Mouse (Mus musculus) neural tube, embryonic 10.5 days (tissue): Measurements from ENCODE around the gene Pcdh9.
"Not testable (repeated sequence)": the region's sequence is repeated elsewhere in the genome, so short reads cannot be mapped to it uniquely, and the experiment has no call there.

Experiments used
- DNase-seq: peaks from one replicate; pipeline ENCODE4 v3.0.0-alpha.2; 2017; ENCODE audit warnings: low spot score; ENCODE audit errors: extremely low spot score

Pcdh9 gene

DNA sequence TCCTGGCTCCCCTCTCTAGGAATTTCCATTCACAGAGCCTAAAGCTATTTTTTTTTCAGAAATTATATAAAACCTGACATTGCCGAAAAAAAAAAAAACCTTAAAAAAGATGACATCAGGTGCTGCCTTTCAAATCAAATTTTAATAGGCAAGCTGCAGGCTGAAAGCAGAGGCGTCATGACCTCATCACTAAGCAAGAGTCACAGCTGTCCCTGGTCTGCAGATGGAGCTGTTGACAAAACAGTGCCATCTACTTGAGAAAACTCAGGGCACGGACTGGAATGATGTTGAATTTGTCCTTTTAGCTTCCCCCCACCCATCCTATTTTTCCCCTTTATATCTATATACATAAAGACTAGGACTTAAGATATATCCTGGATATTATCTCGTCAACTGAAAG lies 509.3 kb downstream of the Pcdh9 start:
- DNase-seq, result no peak

DNA sequence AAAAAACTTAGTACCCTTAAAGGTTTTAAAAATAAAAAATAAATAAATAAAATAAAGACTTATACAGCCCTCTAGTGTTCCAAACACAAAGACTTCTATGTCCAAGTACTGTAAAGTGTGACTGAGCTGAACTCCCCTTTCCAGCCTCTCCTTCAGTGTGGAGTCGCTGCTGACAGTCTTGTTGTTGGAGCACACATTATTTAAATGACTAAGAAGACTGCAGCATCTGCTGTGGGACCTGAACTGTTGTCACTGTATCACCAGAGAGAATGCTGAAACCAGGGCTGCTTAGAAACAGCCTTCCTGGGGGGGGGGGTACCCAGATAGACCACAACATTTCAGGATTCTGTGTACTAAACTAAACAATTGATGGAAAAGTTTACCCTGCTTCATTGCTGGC lies 509.7 kb downstream of the Pcdh9 start:
- DNase-seq, result no peak

DNA sequence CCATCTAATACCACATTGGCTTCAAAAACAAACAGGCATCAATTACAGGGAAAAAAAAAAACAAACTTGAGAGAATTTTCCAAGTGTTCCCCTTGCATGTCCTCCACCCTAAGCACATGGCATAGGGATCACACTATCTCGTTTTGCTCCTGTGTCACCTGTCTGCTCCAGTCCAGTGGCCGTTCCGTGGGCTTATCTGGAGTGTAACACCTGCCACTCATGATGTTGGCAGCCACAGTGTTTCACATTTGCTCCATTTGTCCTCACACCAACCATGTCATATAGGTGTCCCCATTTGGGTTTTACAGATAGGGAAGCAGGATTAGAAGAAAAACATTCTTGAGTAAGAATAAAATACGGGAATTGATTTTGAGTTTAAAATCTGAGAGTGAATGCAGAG lies 514.3 kb downstream of the Pcdh9 start:
- DNase-seq, result no peak

DNA sequence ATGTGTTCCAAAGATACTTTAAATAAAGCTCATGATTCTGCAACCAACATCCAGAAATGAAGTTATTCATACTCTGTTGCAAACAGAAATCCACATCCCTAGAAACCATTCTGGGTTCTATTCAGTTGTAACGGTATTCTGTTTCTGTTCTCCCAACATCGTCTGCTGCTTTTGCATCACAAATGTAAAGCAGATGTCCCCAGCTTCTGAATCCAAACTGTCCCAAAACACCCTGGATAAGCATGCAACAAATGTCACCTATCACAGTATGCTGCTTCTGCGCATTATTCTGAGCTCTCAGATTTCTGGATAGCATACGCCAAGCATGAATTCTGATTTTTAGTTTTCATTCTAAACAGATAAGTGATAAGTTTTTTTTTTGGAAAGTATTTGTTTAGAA lies 516.3 kb downstream of the Pcdh9 start:
- DNase-seq, result no peak

DNA sequence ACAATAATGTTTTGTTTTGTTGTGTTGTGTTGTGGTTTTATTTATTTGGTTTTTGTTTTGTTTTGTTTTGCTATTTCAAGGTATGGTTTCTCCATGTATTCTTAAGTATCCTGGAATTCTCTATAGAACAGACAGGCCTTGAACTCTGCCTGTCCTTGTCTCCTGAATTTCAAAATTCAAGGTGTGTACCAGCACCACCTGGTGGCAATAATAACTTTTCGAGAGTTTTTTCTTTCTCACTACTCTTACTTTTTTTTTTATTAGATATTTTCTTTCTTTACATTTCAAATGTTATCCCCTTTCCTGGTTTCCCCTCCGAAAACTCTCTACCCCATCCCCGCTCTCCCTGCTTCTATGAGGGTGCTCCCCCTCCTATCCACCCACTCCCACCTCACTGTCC lies 536.3 kb downstream of the Pcdh9 start:
- DNase-seq, result no peak

DNA sequence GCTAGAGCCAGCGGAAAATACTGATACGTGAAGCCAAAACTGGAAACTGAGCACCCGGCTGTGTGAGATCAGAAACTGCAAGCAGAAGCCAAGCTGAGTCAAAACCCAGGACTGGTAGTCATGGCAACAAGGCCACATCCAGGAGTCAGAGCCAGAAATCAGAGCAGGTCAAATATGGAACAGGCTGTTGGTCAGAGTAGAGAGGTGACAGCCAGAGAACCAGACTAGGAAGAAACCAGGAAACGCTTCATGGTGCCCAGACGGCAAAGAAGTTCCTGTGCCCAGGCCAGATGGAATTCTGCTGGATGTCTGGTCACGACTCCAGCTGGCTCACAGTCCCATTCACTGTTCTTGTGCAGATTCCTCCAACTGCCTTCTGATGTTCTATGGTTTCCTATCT lies 539.6 kb downstream of the Pcdh9 start:
- no peak for DNase-seq

DNA sequence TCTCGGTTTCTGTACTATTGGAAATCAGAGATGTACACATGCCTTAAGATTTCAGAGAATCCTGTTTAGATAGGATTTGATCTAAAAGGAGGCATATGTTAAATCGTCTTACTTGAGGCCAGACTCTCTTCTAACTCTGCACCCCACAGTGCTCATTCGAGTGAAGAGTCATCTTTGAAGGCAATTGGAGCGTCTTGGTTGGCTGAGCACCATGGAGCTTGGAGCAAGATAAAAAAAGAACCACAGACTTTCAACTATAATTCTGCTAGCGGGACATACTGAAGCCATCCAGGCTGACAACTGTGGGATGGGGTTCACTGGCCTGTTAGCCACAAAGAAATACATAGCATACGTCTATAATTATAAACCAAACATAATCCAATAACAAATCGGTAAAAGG lies 541.3 kb downstream of the Pcdh9 start:
- DNase-seq, result no peak

DNA sequence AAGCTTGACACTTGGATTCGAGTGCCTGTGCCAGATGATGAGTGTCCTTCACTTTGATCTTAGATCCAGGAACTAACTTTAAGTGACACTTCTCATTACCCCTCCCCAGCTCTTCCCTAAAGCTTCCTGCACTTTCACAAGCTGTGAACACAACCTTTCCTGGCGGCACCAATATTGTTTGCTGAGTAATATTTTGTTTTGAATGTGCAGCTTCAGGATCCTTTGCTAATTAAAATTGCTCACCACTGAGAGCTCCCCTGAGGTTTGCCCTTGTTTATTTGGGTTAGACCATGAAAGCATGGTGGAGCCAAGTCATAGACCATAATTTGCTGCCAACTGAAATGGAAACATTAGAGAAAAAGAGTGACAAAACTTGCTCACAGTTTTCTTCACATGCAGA lies 543.4 kb downstream of the Pcdh9 start:
- DNase-seq, result no peak

DNA sequence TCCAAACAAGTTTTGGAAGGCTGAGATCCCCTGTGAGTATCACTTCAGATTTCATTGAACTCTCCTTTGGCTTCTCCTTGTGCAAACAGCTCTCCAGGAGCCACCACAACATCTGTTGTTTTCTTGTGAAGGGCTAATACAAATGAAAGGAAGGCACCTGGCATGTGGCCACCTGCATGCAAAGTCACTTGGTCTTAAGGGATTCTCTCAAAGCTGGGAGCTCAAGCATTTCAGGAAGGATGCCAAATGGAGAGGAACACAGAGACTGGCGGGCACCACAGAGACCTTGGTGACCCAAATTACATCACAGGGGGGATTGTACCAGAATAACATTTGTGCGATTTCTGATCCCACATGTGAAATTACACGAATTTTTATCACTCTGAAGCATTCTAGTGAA lies 547.7 kb downstream of the Pcdh9 start:
- no peak for DNase-seq

DNA sequence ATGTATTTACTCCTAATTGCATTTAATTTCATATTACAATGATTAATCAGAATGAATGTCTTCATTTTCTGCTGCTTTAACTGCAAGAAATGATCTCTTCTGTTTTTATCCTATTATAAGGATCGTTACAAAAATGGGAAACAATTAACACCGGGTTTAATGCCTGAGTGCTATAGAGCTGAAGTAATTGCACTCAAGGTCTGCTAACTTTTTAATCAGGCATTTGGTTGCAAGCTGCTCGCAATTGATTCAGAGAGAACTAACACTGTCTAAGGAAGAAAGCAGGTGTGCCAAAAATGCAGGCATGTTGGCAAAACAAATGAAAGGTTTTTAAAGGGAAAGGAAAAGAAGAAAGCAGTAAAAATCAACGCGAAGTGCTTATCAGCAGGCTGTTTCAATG lies 549.1 kb downstream of the Pcdh9 start:
- no peak for DNase-seq

DNA sequence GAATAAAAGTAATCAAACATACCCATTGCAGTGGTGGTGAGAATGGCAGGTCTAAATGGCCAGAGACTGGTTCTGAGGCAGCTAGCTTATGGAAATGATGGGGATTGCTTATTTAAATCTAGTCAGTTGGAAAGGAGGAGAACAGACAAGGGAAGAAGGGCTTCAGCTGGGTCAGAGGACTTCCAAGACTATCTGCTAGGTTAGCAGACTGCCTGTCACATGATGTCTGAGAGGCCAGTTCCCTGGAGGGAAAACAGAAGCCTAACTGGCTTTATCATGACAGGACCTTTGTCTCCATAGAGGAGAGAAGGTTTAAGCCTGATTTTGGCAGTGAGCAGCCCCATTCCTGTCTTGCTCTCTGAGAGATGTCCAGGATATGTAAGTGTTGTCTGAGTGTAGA lies 561.2 kb downstream of the Pcdh9 start:
- DNase-seq, result no peak

DNA sequence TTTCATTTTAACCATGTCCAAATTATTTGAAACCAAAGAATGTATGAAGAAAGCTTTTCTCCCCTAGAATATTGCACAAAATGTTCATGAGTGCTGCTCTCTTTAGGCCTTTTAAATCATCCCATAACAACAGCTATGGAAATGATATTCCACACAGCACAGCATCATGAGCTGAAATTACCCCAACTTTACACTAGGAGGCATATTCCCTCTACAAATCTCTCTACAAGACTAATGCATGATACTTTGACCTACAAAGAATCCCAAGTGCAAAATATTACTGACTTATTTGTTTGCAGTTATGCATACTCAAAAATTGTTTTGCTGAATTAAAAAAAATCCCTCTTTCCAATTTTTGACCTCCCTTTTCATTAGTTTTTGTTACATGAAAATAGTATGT lies 573.1 kb downstream of the Pcdh9 start:
- DNase-seq, result no peak

DNA sequence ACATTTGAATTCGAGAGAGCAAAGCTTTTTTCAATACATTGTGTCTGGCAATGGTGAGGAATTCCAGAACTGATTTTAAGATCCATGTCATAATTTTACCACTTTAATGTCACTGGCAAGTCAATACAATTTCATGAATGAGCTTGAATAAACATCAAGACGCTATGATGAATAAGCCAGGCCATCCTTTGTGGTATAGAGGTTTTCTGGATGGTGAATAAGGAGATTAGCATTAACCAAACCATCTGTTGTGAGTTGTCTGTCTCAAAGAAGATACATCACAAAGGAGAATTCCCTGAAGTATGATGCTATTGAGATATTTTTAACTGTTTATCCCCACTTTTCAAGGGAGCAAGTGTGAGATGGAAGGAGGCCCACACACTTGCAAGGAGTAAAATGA lies 602.1 kb downstream of the Pcdh9 start:
- no peak for DNase-seq

DNA sequence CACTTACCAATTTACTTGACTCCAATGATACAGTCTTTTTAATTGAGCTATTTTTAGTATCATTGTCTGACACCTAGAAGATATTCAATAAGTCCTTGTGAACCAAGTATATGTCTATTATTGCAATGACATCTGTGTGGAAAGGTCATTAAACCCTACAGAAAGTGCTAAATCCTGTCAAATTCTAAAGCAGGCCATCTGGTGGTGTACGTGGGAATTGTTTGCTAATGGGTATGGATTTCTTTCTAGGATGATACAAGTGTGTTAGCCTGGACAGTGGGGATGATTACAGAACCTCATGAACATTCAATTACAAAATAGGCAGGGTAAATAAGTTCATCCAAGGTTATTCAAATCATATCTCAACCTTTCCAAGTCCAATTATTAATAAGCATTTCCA lies 602.8 kb downstream of the Pcdh9 start:
- no peak for DNase-seq

DNA sequence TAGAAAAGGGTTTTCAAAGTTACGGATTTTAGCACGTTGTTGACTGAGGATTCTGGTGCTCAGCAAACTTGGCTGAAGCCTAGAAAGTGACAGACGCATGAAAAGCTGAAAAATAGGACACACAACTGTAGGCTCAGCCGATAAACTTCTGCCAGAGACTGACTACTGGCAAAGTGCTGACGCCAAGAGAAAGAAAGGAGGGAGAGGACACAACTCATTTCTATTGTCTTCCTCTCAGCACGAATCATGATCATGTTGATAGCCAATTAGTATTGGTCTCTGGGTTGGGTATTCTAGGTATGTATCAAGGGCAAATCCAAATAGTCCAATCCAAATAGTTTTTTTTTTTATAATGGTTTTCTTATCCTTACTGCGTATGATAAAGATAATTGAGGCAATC lies 605.3 kb downstream of the Pcdh9 start:
- DNase-seq, result no peak

DNA sequence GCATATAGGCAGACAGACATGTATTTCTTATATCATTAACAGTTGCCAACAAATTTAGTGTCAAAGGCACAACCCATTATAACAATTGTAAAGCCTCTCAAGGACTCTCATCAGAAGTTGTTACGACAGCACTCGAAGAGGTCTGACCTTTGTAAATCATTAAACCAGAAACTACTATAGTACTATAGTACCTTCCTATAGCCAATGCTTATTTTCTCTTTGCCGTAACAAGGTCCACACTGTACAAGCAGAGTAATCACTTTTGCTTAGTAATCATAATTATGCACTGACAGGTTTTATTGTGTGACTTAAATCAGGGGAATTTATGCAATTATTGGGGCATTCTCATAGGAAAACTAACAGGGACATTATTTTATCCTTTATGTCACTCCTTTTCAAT lies 606.5 kb downstream of the Pcdh9 start:
- no peak for DNase-seq

DNA sequence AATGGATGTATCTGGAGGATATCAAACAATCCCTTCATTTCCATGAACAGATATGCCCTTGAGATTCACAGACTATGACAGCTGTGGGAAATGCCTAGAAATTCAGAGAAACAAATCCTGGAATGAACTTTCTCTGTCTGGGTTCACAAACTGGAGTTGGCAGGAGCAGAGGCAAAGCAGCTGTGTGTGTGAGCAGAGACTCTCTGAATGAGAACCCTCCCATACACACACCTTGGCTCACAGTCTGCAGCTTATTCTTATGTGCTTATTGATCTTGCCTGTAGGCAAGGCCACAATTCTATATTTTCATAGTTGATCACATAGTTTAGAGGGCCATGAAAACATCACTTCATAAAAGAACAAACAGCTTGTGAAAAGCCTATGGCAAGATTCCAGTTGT lies 614.8 kb downstream of the Pcdh9 start:
- no peak for DNase-seq

DNA sequence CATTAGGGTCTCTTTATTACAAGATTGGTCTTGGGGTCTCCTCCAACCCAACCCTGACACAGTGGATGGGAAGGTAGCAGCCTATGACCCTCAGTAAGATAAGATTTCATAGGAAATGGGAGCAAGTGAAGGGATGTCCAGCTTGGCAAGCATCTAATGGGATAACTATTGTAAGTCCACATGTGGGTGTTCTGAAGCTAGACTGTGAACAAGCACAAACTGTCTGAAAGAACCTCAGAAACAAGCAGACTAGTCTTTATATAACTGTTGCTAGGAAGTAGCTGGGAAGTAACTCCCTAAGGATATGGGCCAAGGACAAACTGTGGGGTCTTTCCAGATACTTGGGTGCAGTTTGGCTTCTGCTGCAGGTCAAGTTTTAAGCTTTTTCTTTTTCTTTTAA lies 615.7 kb downstream of the Pcdh9 start:
- DNase-seq, result no peak

DNA sequence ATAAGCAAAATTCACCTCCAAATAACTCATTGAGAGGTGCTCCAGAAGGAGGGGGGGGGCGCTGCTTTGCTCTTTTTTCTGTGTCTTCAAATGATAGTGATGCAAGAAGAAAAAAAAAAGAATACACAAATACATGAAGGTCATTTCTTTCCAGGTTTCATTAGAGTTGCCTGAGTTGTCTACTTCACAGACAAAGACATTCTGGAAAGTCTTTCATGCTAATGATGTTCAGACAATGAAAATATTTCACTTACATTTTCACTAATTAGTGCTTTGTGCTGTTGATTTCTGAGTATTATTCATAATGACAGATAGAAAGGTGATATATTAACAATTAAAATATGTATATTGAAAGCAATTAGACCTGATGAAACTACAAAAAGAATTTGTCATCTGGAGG lies 637.1 kb downstream of the Pcdh9 start:
- DNase-seq, result no peak

DNA sequence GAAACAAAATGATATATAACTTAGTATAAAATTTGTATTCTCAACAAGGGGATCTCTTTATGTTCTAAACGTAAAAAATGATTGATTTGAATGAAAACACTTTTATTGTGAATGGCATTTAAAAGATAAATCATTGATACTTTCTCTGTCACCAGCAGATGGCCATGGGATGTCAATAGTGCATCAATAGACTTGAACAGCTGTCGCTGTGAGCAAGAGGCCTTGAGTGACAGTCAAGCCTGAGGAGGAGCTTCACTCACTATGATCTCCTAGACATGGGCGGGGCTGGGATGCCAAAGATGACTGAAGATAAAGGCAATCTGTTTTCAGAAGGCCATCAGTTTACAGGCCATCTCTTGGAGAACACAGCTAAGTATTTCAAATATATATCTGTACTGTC lies 650.2 kb downstream of the Pcdh9 start:
- DNase-seq, result no peak

DNA sequence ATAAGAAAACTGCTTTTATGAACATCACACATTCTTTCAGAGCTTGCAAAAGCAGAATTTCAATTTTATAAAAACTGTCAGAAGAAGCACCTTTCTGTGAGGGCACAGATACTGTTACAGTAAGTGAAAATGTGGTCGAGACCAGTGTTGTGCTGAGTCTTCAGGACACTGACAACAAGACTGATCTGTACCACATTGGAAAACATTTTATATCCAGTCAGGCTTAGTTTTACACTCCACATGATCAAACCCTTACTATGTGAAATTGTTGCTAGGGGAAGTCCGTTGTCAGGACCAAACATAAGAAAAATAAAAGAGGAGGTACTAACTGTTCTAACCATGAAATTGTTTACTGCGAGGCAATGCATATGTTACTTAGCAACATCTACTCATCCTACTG lies 656.1 kb downstream of the Pcdh9 start:
- DNase-seq, result no peak

DNA sequence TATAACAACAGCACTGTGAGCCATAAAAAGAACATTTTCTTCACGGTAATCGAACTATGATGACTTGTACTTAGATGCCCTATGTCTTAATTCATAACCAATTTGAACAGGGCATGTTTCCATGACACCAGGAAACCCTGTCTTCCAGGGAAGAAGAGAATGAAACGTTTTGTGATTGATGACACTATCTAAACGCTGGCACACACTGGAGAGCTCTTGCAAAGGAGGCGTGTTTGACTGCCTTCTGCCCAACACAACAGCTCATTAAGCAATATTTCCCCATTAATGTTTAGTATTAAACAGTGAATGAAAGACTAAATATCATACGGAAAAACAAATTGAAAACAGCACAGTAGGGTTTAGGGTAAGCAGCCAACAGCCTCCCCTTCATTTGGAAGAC lies 656.9 kb downstream of the Pcdh9 start:
- DNase-seq, result no peak

DNA sequence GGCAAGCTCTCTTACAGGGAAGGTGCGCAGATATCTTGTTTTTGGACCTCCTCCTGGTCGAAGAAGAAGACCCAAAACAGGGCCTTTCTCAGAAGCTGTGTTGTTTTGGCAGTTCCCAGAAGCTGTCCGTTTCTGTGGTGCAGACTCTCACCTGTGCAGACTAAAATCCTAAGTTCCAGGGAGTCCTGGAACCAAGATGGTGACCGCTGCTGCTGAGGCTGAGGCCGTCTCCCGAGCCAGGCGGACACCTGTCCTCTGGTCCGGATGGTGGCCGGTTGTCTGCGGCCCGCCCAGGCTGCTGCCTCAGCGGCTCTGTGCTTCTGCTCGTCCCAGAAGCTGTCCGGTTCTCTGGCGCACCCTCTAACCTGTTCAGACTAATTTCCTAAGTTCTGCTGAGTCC lies 675.6 kb downstream of the Pcdh9 start:
- not testable (repeated sequence) for DNase-seq

DNA sequence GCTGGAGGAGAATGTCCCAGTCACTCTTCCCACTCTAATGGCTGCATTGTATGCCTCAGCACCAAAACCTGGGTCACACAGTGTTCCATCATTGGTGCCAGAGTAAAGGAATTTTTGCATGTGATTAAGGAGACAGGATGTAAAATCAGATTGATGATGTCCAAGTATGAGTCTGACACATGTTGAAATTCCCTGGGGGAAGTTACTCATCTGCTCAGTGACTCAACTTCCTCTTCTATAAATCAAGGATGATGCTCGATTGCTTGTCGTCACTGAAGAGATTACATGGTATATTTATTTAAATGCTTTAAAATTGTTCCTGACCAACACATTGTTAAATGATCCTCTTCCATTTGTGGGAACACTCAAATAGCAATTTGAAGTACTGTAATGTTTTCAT lies 690.7 kb downstream of the Pcdh9 start:
- no peak for DNase-seq
